Mouse (Mus musculus): ENCODE measurements at regions not wholly inside any gene's neighbourhood (a gene's known extent, or its start where the extent isn't known, plus 50 kb on each side); places are given as distances from the start of the nearest gene placed in this dataset.

DNA sequence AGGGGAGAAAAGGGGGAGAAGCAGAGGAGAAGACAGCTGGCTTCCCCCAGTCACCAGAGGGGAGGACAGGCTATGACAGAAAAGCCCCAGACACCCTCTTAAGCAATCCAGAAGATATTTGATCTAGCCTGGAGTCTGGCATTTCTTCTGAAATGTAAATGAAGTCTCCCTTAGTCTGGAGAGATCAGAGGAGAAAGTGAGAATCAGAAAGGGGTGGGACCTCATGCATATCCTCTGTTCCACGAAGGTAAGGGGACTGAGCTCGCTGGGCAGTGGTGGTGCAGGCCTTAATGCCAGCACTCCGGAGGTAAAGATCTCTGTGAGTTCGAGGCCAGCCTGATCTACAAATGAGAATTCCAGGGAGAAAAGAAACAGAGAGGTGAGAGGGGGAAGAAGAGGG, 70.6 kb upstream of the Disp3 start:
- no peak overlapping the region for H3K4me2 ChIP-seq (ENCODE audit: low read depth)
- no peaks in the 10 kb centered on the region for H3K9me3 ChIP-seq (ENCODE audit: control insufficient read depth, low read length)
- H3K27ac ChIP-seq, result no peak overlapping the region
- TF ChIP-seq CTCF (IDR thresholded peaks at IDR 0.05; ENCODE audit: low read depth) (no peak), EP300 (IDR thresholded peaks at IDR 0.05; ENCODE audit: low read depth) (no peak)
- H3K4me1 ChIP-seq (replicated peaks; ENCODE audit: control insufficient read depth in 2 of 2, insufficient read depth in 2 of 2, low read length in 1 of 2), result no peaks in the 10 kb centered on the region
- ATAC-seq (ENCODE audit: insufficient read depth) (no peak), DNase-seq (ENCODE audit: low read depth in 3 of 3, low spot score in 3 of 3) (no peak)
- no peak overlapping the region for H3K4me3 ChIP-seq (ENCODE audit: insufficient read depth in 1 of 2, low read depth in 2 of 2, low read length in 2 of 2)
- no peaks in the 10 kb centered on the region for H3K36me3 ChIP-seq (replicated peaks; ENCODE audit: control insufficient read depth, insufficient read depth, low read depth)
- no peak overlapping the region for H3K9ac ChIP-seq (replicated peaks)
- 20% methylated on average over 4 of the region's 4 CpGs for WGBS (ENCODE audit: insufficient replicate concordance)
- no peaks in the 10 kb centered on the region for H3K27me3 ChIP-seq (ENCODE audit: control insufficient read depth, insufficient read depth, low read length)

DNA sequence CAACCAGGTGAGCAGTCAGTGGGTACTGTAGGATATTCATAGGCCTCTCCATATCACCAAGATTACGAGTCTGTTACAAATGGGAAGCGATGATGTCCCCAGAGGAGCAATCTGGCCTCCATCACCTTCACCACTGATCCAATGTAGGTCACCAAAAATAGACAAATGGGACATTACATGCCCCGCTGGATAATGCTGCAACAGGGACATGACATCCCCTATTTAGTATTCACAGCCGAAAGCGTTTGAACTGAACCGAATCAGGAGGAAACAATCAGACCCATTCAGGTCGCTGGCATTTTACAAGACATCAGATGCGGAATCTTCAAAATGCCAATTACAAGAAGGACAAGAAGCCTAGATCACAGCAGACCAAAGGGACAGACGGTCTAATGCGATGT, 69.5 kb upstream of the Disp3 start:
- Histone ChIP-seq H3K9ac (replicated peaks) (no peak overlapping the region), H3K4me3 (ENCODE audit: insufficient read depth in 1 of 2, low read depth in 2 of 2, low read length in 2 of 2) (no peak overlapping the region), H3K27me3 (ENCODE audit: control insufficient read depth, insufficient read depth, low read length) (no peaks in the 10 kb centered on the region), H3K4me1 (replicated peaks; ENCODE audit: control insufficient read depth in 2 of 2, insufficient read depth in 2 of 2, low read length in 1 of 2) (no peaks in the 10 kb centered on the region), H3K4me2 (ENCODE audit: low read depth) (no peak overlapping the region), H3K27ac (no peak overlapping the region), H3K36me3 (replicated peaks; ENCODE audit: control insufficient read depth, insufficient read depth, low read depth) (no peaks in the 10 kb centered on the region), H3K9me3 (ENCODE audit: control insufficient read depth, low read length) (no peaks in the 10 kb centered on the region; the same call in 1 of the 2 replicates)
- no peak for DNase-seq (ENCODE audit: low read depth in 3 of 3, low spot score in 3 of 3)
- TF ChIP-seq CTCF (IDR thresholded peaks at IDR 0.05; ENCODE audit: low read depth) (no peak), EP300 (IDR thresholded peaks at IDR 0.05; ENCODE audit: low read depth) (no peak)
- no peak for ATAC-seq (ENCODE audit: insufficient read depth)
- WGBS (ENCODE audit: insufficient replicate concordance), result 78% methylated on average over 10 of the region's 10 CpGs

DNA sequence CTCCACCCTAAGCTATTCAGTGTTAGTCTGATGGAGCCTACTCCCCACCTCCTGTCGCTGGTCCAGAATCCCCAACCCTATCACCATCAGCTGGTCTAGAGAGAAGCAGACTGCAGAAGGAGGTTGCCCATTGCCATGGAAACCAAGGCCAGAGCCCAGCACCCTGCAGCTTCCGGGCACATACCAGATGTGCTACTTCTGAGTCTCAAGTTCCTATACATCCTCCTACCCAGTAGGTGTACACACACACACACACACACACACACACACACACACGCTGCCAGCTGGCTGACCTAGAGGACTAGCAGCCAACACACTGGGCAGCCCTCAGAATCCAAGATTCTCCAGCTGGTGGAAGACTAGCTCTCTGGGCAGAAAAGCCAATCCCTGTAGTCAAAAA, 68.9 kb upstream of the Disp3 start:
- ATAC-seq (ENCODE audit: insufficient read depth) (no peak), DNase-seq (ENCODE audit: low read depth in 3 of 3, low spot score in 3 of 3) (no peak)
- Histone ChIP-seq H3K9ac (replicated peaks) (no peak overlapping the region), H3K4me3 (ENCODE audit: insufficient read depth in 1 of 2, low read depth in 2 of 2, low read length in 2 of 2) (no peak overlapping the region), H3K4me1 (replicated peaks; ENCODE audit: control insufficient read depth in 2 of 2, insufficient read depth in 2 of 2, low read length in 1 of 2) (no peaks in the 10 kb centered on the region), H3K4me2 (ENCODE audit: low read depth) (no peak overlapping the region), H3K36me3 (replicated peaks; ENCODE audit: control insufficient read depth, insufficient read depth, low read depth) (no peaks in the 10 kb centered on the region), H3K27ac (no peak overlapping the region), H3K9me3 (ENCODE audit: control insufficient read depth, low read length) (no peaks in the 10 kb centered on the region; the same call in 1 of the 2 replicates), H3K27me3 (ENCODE audit: control insufficient read depth, insufficient read depth, low read length) (no peaks in the 10 kb centered on the region)
- 60% methylated on average over 3 of the region's 3 CpGs for WGBS (ENCODE audit: insufficient replicate concordance)
- TF ChIP-seq EP300 (IDR thresholded peaks at IDR 0.05; ENCODE audit: low read depth) (no peak), CTCF (IDR thresholded peaks at IDR 0.05; ENCODE audit: low read depth) (no peak)

DNA sequence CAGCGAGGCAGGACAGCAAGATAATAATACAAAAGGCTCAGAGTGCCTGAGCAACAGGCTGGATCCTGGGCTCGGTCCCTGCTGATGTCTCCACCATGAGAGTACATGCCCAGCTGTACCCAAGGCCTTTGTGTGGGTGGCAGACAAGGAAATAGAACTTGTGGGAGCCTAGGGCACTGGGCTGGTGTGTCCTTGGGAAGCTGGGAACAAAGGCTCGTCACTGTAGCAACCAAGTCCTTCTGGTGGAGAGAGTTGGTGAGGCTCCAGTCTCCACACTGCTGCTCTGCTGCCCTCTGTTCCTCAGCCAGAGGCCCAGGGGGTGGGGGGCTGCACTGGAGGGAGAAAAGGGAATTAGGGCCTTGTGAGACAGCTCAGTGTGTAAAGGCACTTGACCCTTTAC, 66.2 kb upstream of the Disp3 start:
- TF ChIP-seq EP300 (IDR thresholded peaks at IDR 0.05; ENCODE audit: low read depth) (no peak), CTCF (IDR thresholded peaks at IDR 0.05; ENCODE audit: low read depth) (no peak)
- WGBS (ENCODE audit: insufficient replicate concordance), result 55% methylated on average over 3 of the region's 3 CpGs
- no peak overlapping the region for H3K4me3 ChIP-seq (ENCODE audit: insufficient read depth in 1 of 2, low read depth in 2 of 2, low read length in 2 of 2)

DNA sequence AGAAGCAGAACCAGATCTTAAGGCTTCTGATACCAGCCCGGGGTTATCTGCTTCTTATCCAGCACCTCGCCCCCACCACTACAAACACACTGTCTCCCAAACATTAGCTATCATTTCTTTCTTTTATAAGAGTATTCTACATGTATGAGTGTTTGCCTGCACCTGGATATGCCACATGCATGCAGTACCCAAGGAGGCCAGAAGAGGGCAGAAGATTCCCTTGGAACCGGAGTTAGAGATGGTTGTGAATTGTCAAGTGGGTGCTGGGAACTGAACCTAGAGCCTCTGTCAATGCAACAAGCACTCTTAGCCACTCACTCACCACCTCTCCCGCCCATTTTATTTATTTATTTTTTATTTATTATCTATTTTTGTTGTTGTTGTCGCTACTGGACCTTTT, 64.9 kb upstream of the Disp3 start:
- TF ChIP-seq EP300 (IDR thresholded peaks at IDR 0.05; ENCODE audit: low read depth) (no peak), CTCF (IDR thresholded peaks at IDR 0.05; ENCODE audit: low read depth) (peak; percentile 58)
- 69% methylated on average over 5 of the region's 5 CpGs for WGBS (ENCODE audit: insufficient replicate concordance)
- Histone ChIP-seq H3K4me1 (replicated peaks; ENCODE audit: control insufficient read depth in 2 of 2, insufficient read depth in 2 of 2, low read length in 1 of 2) (no peaks in the 10 kb centered on the region), H3K9ac (replicated peaks) (no peak overlapping the region), H3K27ac (no peak overlapping the region), H3K9me3 (ENCODE audit: control insufficient read depth, low read length) (no peaks in the 10 kb centered on the region; the same call in 1 of the 2 replicates), H3K27me3 (ENCODE audit: control insufficient read depth, insufficient read depth, low read length) (no peaks in the 10 kb centered on the region), H3K36me3 (replicated peaks; ENCODE audit: control insufficient read depth, insufficient read depth, low read depth) (no peaks in the 10 kb centered on the region), H3K4me3 (ENCODE audit: insufficient read depth in 1 of 2, low read depth in 2 of 2, low read length in 2 of 2) (no peak overlapping the region), H3K4me2 (ENCODE audit: low read depth) (no peak overlapping the region)
- ATAC-seq (ENCODE audit: insufficient read depth), result no peak
- DNase-seq (ENCODE audit: low read depth in 3 of 3, low spot score in 3 of 3), result no peak

More for the DNA sequence above, 66.2 kb upstream of the Disp3 start:
- ATAC-seq (ENCODE audit: insufficient read depth) (no peak), DNase-seq (ENCODE audit: low read depth in 3 of 3, low spot score in 3 of 3) (no peak)
- Histone ChIP-seq H3K4me1 (replicated peaks; ENCODE audit: control insufficient read depth in 2 of 2, insufficient read depth in 2 of 2, low read length in 1 of 2) (no peaks in the 10 kb centered on the region), H3K4me2 (ENCODE audit: low read depth) (no peak overlapping the region), H3K27me3 (ENCODE audit: control insufficient read depth, insufficient read depth, low read length) (no peaks in the 10 kb centered on the region), H3K9ac (replicated peaks) (no peak overlapping the region), H3K27ac (no peak overlapping the region), H3K9me3 (ENCODE audit: control insufficient read depth, low read length) (no peaks in the 10 kb centered on the region; the same call in 1 of the 2 replicates), H3K36me3 (replicated peaks; ENCODE audit: control insufficient read depth, insufficient read depth, low read depth) (no peaks in the 10 kb centered on the region)
